Mouse (Mus musculus): ENCODE measurements around the gene Vangl2.

Vangl2 gene

GRCm38 (mm10) chr1:171963613-171964012 is 64.6 kb downstream of the Vangl2 start:
- DNase-seq = no peak

- no peak for DNase-seq
Measured at GRCm38 (mm10) chr1:171961704-171962103, 66.5 kb downstream of the Vangl2 start.

DNA sequence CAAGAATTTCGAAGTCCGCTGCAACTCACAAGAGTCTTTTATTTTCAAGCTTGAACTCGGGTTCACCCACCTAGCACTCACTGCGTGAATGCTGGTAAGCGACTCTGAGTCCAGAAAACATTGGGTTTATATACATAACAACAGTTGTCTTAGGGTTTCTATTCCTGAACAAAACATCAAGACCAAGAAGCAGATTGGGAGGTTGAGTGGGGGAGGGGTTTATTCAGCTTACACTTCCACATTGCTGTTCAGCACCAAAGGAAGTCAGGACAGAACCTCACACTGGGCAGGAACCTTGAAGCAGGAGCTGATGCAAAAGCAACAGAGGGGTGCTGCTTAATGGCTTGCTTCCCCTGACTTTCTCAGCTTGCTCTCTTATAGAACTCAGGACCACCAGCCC is 67.5 kb downstream of the Vangl2 start:
- DNase-seq = no peak

- DNase-seq = no peak
Measured at GRCm38 (mm10) chr1:171957411-171957810, 70.8 kb downstream of the Vangl2 start.

- no peak for DNase-seq
Measured at GRCm38 (mm10) chr1:171955071-171955470, 73.2 kb downstream of the Vangl2 start.
